Mouse (Mus musculus) liver, embryonic 11.5 days (tissue): ENCODE data around the gene Sgtb. TPM values are rescaled to one million over a fixed set of nuclear protein-coding genes. Genes with fewer than 3 reads are reported as not detected.

Experiments
- ATAC-seq: fragments of 200-750 bp; cut with Nextera tagmentation; replicated peaks from 2 replicates; pipeline ENCODE4 v1.8.0; 2017; ENCODE audit warnings: moderate number of reproducible peaks, mild to moderate bottlenecking, moderate TSS enrichment, moderate library complexity; ENCODE audit not compliant: low FRiP score
- DNase-seq: peaks from one replicate; pipeline ENCODE4 v3.0.0-alpha.2; 2017; ENCODE audit warnings: low spot score
- H3K27ac ChIP-seq: fragments of 300-500 bp; sonication (generic); 2 replicates; pipeline ENCODE4 v1.5.1; 2014; ENCODE audit warnings: mild to moderate bottlenecking, low read depth, low read length, control low read depth
- H3K27me3 ChIP-seq: fragments of 300-500 bp; sonication (generic); replicated peaks from 2 replicates; pipeline ENCODE4 v1.6.1; 2014; ENCODE audit warnings: low read length, mixed read lengths; ENCODE audit not compliant: control insufficient read depth, insufficient read depth
- H3K36me3 ChIP-seq: fragments of 300-500 bp; sonication (generic); 2 replicates; pipeline ENCODE4 v1.6.1; 2014; ENCODE audit warnings: mild to moderate bottlenecking, low read length, moderate library complexity, mixed read lengths; ENCODE audit not compliant: control insufficient read depth, insufficient read depth
- H3K4me1 ChIP-seq: fragments of 300-500 bp; sonication (generic); replicated peaks from 2 replicates; pipeline ENCODE4 v1.6.1; 2014; ENCODE audit warnings: low read length, mixed read lengths; ENCODE audit not compliant: control insufficient read depth, insufficient read depth
- H3K4me2 ChIP-seq: fragments of 300-500 bp; sonication (generic); 2 replicates; pipeline ENCODE4 v1.6.1; 2014; ENCODE audit warnings: mild to moderate bottlenecking, control low read depth, moderate library complexity
- H3K4me3 ChIP-seq: fragments of 300-500 bp; sonication (generic); 2 replicates; pipeline ENCODE4 v1.5.1; 2014; ENCODE audit warnings: low read depth, low read length, control low read depth
- H3K9ac ChIP-seq: fragments of 300-500 bp; sonication (generic); 2 replicates; pipeline ENCODE4 v1.6.1; 2014; ENCODE audit warnings: low read depth, low read length, control low read depth
- H3K9me3 ChIP-seq: fragments of 300-500 bp; sonication (generic); 2 replicates; pipeline ENCODE4 v1.6.1; 2016; ENCODE audit warnings: low read length, inconsistent platforms, mixed read lengths; ENCODE audit not compliant: control insufficient read depth
- WGBS: fragments of 180-500 bp; shearing (Covaris S2); extraction: QIAGEN DNeasy Blood & Tissue Kit; methylation state at CpG from one replicate; pipeline ENCODE4 v1.1.7; 2014; 5-methylcytosine and 5-hydroxymethylcytosine counted together
- polyA plus RNA-seq: library from polyadenylated mRNA; unstranded; fragments of >200 nt; fragmentation: Nextera tagmentation; extraction: Ambion mirVana; gene quantifications from 2 replicates; pipeline ENCODE4 v1.2.1, GENCODE M21; 2014

The Sgtb gene
- polyA plus RNA-seq, 1 experiment from 2014 or later, result 2.1 TPM

GRCm38 (mm10) chr13:104074230-104074629 is 35.3 kb upstream of the Sgtb start:
- peak; percentile 56; the same call in 1 of the 2 replicates for ATAC-seq
- Histone ChIP-seq H3K4me2 (no peak overlapping the region), H3K36me3 (no peaks in the 10 kb centered on the region; the same call in 1 of the 2 replicates), H3K9ac (no peak overlapping the region), H3K4me3 (no peak overlapping the region), H3K4me1 (peaks cover 6% of the 10 kb centered on the region), H3K27me3 (no peaks in the 10 kb centered on the region), H3K27ac (no peak overlapping the region), H3K9me3 (no peaks in the 10 kb centered on the region)
- DNase-seq, result no peak
- 57% methylated on average over 8 of the region's 8 CpGs for WGBS

DNA sequence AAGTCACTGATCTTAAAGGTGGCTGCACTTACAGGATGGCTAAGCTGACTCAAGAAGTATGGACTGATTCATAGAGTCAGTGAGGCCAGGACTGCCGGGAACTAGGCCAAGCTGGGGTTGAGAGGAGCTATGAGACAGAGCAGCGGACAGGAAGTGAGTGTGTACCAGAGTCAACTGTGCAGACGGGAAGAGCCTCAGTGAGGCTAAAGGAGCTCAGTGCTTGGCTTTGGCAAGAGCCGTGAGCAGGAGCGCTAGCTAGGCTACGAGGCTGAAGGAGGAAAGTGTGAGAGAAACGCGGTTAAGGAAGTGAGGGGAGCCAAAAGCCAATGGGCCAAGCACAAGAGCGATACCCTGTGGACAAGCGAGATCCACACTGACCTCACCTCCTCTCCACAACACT is 34.8 kb upstream of the Sgtb start:
- 0 out of 2 replicates have a peak, but pooled peaks have one; percentile 15 for ATAC-seq
- H3K4me3 ChIP-seq, result no peak overlapping the region
- H3K4me2 ChIP-seq, result no peak overlapping the region
- H3K4me1 ChIP-seq, result peaks cover 6% of the 10 kb centered on the region
- 55% methylated on average over 10 of the region's 10 CpGs for WGBS
- no peaks in the 10 kb centered on the region; the same call in 1 of the 2 replicates for H3K36me3 ChIP-seq
- no peak overlapping the region for H3K9ac ChIP-seq
- no peaks in the 10 kb centered on the region for H3K9me3 ChIP-seq
- DNase-seq, result no peak
- H3K27me3 ChIP-seq, result no peaks in the 10 kb centered on the region
- no peak overlapping the region for H3K27ac ChIP-seq

DNA sequence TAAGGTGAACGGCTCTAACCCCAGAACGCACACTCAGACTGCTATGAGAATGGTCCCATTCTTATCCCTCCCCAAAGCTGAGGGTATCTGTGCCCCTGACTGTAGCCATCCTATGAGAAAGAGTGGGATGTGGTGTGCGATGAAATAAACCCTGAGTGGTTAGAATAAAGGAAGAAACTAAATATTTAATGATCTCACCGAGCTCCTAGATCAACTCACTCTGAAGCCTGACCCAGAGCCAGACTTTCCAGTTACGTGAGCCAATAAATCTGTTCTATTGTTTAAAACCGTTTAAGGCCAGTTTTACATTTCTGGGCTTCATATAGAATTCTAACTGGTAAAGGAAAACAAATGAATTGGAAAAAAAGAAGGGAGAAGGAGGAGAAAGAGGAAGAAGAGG is 32.5 kb upstream of the Sgtb start:
- no peak for ATAC-seq
- H3K27me3 ChIP-seq, result no peaks in the 10 kb centered on the region
- no peak overlapping the region for H3K27ac ChIP-seq
- no peak overlapping the region for H3K4me3 ChIP-seq
- no peak overlapping the region for H3K9ac ChIP-seq
- H3K36me3 ChIP-seq, result no peaks in the 10 kb centered on the region; the same call in 1 of the 2 replicates
- no peak for DNase-seq
- H3K9me3 ChIP-seq, result no peaks in the 10 kb centered on the region
- 93% methylated on average over 6 of the region's 6 CpGs for WGBS
- no peak overlapping the region for H3K4me2 ChIP-seq
- peaks cover 6% of the 10 kb centered on the region for H3K4me1 ChIP-seq

DNA sequence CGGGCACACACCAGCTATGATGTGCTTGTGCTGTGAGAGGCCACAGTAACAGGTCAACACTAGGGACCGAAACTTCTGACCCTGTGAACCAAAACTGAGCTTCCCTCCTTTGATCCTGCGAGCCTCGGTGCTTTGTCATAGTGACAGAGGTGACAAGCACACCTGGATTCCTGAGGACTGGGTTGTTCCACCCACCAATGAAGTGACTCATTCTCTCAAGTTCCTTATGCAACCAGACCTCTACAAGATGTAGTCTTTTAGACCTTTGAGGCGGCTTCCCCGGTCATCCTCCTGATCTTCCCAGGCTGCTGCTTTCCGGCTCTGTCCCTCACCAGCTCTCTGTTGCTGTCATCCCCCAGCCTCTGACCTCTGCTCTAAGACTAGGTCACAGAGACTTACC is 27.0 kb upstream of the Sgtb start:
- H3K27me3 ChIP-seq, result no peaks in the 10 kb centered on the region
- H3K9ac ChIP-seq, result no peak overlapping the region
- no peak overlapping the region for H3K4me3 ChIP-seq
- H3K4me2 ChIP-seq, result no peak overlapping the region
- no peaks in the 10 kb centered on the region; the same call in 1 of the 2 replicates for H3K36me3 ChIP-seq
- DNase-seq, result no peak
- H3K9me3 ChIP-seq, result no peaks in the 10 kb centered on the region
- no peaks in the 10 kb centered on the region for H3K4me1 ChIP-seq
- no peak overlapping the region for H3K27ac ChIP-seq
- WGBS, result 86% methylated on average over 7 of the region's 7 CpGs
- no peak for ATAC-seq

GRCm38 (mm10) chr13:104084600-104084999 is 24.9 kb upstream of the Sgtb start:
- WGBS, result 53% methylated on average over 2 of the region's 2 CpGs
- no peak for DNase-seq
- no peaks in the 10 kb centered on the region for H3K9me3 ChIP-seq
- ATAC-seq, result no peak
- H3K4me3 ChIP-seq, result no peak overlapping the region
- H3K27ac ChIP-seq, result no peak overlapping the region
- H3K4me2 ChIP-seq, result no peak overlapping the region
- no peaks in the 10 kb centered on the region for H3K36me3 ChIP-seq
- no peaks in the 10 kb centered on the region for H3K27me3 ChIP-seq
- H3K4me1 ChIP-seq, result no peaks in the 10 kb centered on the region
- no peak overlapping the region for H3K9ac ChIP-seq

DNA sequence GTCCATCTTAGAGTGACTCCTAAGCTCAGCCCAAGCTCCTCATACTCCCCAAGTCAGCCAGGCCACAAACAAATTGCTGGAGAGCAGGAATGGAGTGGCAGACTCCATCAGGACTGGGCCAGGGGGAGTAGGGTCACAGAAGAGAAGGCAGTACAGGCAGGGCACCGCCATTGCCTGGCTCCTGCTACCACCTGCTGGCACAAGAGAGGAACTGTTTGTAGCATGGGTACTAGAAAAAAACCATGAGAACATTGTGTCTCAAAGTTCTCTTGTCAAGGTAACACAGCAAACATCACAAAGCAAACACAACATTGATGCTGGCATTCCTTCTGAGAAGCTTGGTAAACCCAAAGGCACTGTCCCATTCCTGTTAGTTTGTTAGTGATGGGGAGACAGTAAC is 20.2 kb upstream of the Sgtb start:
- H3K27ac ChIP-seq, result no peak overlapping the region
- DNase-seq, result no peak

DNA sequence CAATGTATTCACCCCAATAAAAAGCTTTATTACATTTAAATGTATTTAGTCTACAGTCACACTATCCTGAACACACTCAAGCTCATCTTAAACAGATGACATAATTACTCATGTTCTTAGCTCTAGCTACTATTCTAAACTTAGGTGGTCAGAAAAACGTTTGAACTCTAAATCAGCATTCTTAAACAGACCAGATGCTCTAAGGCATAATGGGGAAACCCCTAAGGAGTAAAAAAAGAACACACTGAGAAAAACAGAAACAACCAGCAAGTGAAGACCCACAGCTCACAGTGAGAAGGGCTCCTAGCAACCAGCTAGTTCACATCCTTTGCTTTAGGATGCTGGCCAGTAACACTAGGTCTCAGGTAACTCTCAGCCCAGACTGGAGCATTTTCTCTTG is 17.8 kb upstream of the Sgtb start:
- Histone ChIP-seq H3K9me3 (no peaks in the 10 kb centered on the region), H3K4me3 (no peak overlapping the region), H3K4me2 (no peak overlapping the region), H3K4me1 (no peaks in the 10 kb centered on the region), H3K27me3 (no peaks in the 10 kb centered on the region), H3K9ac (no peak overlapping the region), H3K27ac (no peak overlapping the region), H3K36me3 (no peaks in the 10 kb centered on the region)
- DNase-seq, result no peak
- ATAC-seq, result no peak
- WGBS, result 25% methylated on average over 1 of the region's 1 CpGs

More for the DNA sequence above, 20.2 kb upstream of the Sgtb start:
- Histone ChIP-seq H3K27me3 (no peaks in the 10 kb centered on the region), H3K9me3 (no peaks in the 10 kb centered on the region), H3K4me2 (no peak overlapping the region), H3K36me3 (no peaks in the 10 kb centered on the region), H3K4me1 (no peaks in the 10 kb centered on the region), H3K4me3 (no peak overlapping the region), H3K9ac (no peak overlapping the region)
- peak; percentile 77 for ATAC-seq
- WGBS, result 0% methylated on average over 1 of the region's 1 CpGs

- no peak; the same call in 1 of the 2 replicates for ATAC-seq
- H3K27me3 ChIP-seq, result no peaks in the 10 kb centered on the region
- no peaks in the 10 kb centered on the region for H3K9me3 ChIP-seq
- WGBS, result 77% methylated on average over 11 of the region's 11 CpGs
- H3K27ac ChIP-seq, result no peak overlapping the region
- DNase-seq, result no peak
- H3K9ac ChIP-seq, result no peak overlapping the region
- no peak overlapping the region for H3K4me2 ChIP-seq
- H3K4me3 ChIP-seq, result no peak overlapping the region
- no peaks in the 10 kb centered on the region for H3K4me1 ChIP-seq
- no peaks in the 10 kb centered on the region for H3K36me3 ChIP-seq
These were observed 14.8 kb upstream of the Sgtb start for GRCm38 (mm10) chr13:104094531-104095385.

DNA sequence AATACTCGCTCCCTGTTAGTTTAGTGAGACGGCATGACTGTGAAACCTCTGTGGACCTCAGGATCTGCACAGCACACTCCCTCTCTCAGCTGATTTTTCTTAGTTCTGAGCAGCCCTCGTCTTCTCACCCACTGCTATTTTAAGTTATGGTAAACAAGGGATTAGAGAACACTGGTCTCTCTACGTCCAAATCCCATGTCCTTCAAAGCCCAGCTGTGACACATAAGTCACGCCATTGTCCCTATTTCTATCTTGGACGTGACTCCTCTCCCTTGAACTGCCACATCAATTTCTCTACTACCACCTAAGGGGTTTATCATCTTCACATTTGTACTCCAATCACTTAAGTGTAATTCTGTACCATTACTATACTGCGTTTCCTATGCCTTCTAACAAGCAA is 13.6 kb upstream of the Sgtb start:
- Histone ChIP-seq H3K27me3 (no peaks in the 10 kb centered on the region), H3K4me2 (no peak overlapping the region), H3K4me3 (no peak overlapping the region), H3K9ac (no peak overlapping the region), H3K27ac (no peak overlapping the region), H3K36me3 (no peaks in the 10 kb centered on the region), H3K9me3 (no peaks in the 10 kb centered on the region), H3K4me1 (no peaks in the 10 kb centered on the region)
- DNase-seq (no peak), ATAC-seq (no peak)
- 70% methylated on average over 7 of the region's 7 CpGs for WGBS
